Mouse (Mus musculus) heart, postnatal 0 days (tissue): Measurements from ENCODE around the gene Zfp383. TPM values are rescaled to one million over a fixed set of nuclear protein-coding genes. Genes with fewer than 3 reads are reported as not detected.

ENCODE experiments used
- ATAC-seq: fragments of 200-750 bp; cut with Nextera tagmentation; 2 replicates; pipeline ENCODE4 v1.8.0; 2017; ENCODE audit warnings: low read depth, moderate number of reproducible peaks, moderate library complexity; ENCODE audit not compliant: insufficient read depth
- DNase-seq: peaks from one replicate; pipeline ENCODE4 v3.0.0-alpha.2; 2016; ENCODE audit warnings: low spot score
- H3K27ac ChIP-seq: fragments of 300-500 bp; sonication (generic); 2 replicates; pipeline ENCODE4 v1.5.1; 2014; ENCODE audit warnings: low read depth, mild to moderate bottlenecking
- H3K27me3 ChIP-seq: fragments of 300-500 bp; sonication (generic); 2 replicates; pipeline ENCODE4 v1.6.1; 2014; ENCODE audit warnings: low read length, mixed read lengths; ENCODE audit not compliant: control insufficient read depth, insufficient read depth
- H3K36me3 ChIP-seq: fragments of 300-500 bp; sonication (generic); replicated peaks from 2 replicates; pipeline ENCODE4 v1.6.1; 2014; ENCODE audit warnings: low read length, mixed read lengths; ENCODE audit not compliant: control insufficient read depth, insufficient read depth
- H3K4me1 ChIP-seq: fragments of 300-500 bp; sonication (generic); 2 replicates; pipeline ENCODE4 v1.6.1; 2014; ENCODE audit warnings: antibody characterized with exemption; ENCODE audit not compliant: control insufficient read depth, insufficient read depth
- H3K4me2 ChIP-seq: fragments of 300-500 bp; sonication (generic); 2 replicates; pipeline ENCODE4 v1.6.1; 2014; ENCODE audit warnings: low read depth, mild to moderate bottlenecking, low read length, moderate library complexity
- H3K4me3 ChIP-seq: fragments of 300-500 bp; sonication (generic); 2 replicates; pipeline ENCODE4 v1.5.1; 2014; ENCODE audit warnings: low read depth, low read length
- H3K9ac ChIP-seq: fragments of 300-500 bp; sonication (generic); replicated peaks from 2 replicates; pipeline ENCODE4 v1.6.1; 2014; ENCODE audit warnings: low read depth, low read length, mixed read lengths
- H3K9me3 ChIP-seq: fragments of 300-500 bp; sonication (generic); replicated peaks from 2 replicates; pipeline ENCODE4 v1.6.1; 2016; ENCODE audit warnings: low read length; ENCODE audit not compliant: control insufficient read depth
- CTCF ChIP-seq: IDR thresholded peaks from 2 replicates; pipeline ENCODE4 v1.5.1; 2016; ENCODE audit warnings: antibody characterized with exemption, control low read depth, low read depth
- EP300 ChIP-seq: IDR thresholded peaks from 2 replicates; pipeline ENCODE4 v1.6.1; 2016; ENCODE audit warnings: antibody characterized with exemption, low read depth
- WGBS: fragments of 180-500 bp; shearing (Covaris S2); extraction: QIAGEN DNeasy Blood & Tissue Kit; methylation state at CpG from one replicate; pipeline ENCODE4 v1.1.7; 2014; 5-methylcytosine and 5-hydroxymethylcytosine counted together
- polyA plus RNA-seq: library from polyadenylated mRNA; unstranded; fragments of >200 nt; fragmentation: Nextera tagmentation; extraction: Ambion mirVana; gene quantifications from 2 replicates; pipeline ENCODE4 v1.2.1, GENCODE M21; 2015
- total RNA-seq: library from RNA; depleted of rRNA; stranded (reverse); fragments of >200 nt; gene quantifications from 2 replicates; pipeline ENCODE4 v1.2.3, GENCODE M21; 2014; ENCODE audit warnings: low replicate concordance

Gene Zfp383
- total and polyA plus RNA-seq, 2 experiments from 2014 or later = 3.0 to 5.3 TPM

- H3K36me3 ChIP-seq = peaks cover 17% of the 10 kb centered on the region
- ATAC-seq (peak; percentile 62), DNase-seq (peak; percentile 40)
- peaks cover 6% of the 10 kb centered on the region; the same call in 1 of the 2 replicates for H3K4me1 ChIP-seq
- H3K27me3 ChIP-seq = no peaks in the 10 kb centered on the region
- H3K9ac ChIP-seq = no peak overlapping the region
- TF ChIP-seq CTCF (no peak), EP300 (no peak)
- no peak overlapping the region for H3K4me2 ChIP-seq
- no peaks in the 10 kb centered on the region for H3K9me3 ChIP-seq
- 55% methylated on average over 11 of the region's 11 CpGs for WGBS
- H3K27ac ChIP-seq = peak overlapping the region; percentile 46
- H3K4me3 ChIP-seq = no peak overlapping the region
These were observed 33.0 kb downstream of the Zfp383 start for GRCm38 (mm10) chr7:29941027-29941426.

GRCm38 (mm10) chr7:29942740-29943139, 34.7 kb downstream of the Zfp383 start:
- DNase-seq (peak; percentile 32), ATAC-seq (peak; percentile 55)
- Histone ChIP-seq H3K27ac (no peak overlapping the region), H3K9ac (no peak overlapping the region), H3K9me3 (no peaks in the 10 kb centered on the region), H3K36me3 (peaks cover 2% of the 10 kb centered on the region; the same call in 1 of the 2 replicates), H3K4me3 (no peak overlapping the region), H3K4me1 (peaks cover 6% of the 10 kb centered on the region; the same call in 1 of the 2 replicates), H3K27me3 (no peaks in the 10 kb centered on the region), H3K4me2 (peak overlapping the region; percentile 26; the same call in 1 of the 2 replicates)
- WGBS = 33% methylated on average over 2 of the region's 2 CpGs
- TF ChIP-seq EP300 (no peak), CTCF (no peak)

DNA sequence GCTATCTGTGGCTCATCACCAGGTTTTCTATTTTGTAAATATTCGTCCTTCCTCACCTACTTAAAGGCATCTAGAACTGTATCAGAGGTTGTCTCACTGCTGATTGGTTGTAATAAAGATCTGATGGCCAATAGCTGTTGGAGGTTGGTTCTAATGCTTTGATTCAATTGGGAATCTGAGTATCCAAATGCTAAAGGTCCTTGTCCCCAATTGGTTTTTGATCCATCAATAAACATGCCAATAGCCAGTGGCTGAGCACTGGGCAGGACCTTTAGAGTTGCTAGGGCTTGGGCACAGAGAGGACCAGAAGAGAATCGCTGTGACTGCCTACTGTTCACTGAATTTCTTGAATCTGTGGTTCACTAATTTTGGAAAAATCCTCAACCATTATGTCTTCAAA, 35.7 kb downstream of the Zfp383 start:
- Histone ChIP-seq H3K36me3 (no peaks in the 10 kb centered on the region; the same call in 1 of the 2 replicates), H3K4me3 (no peak overlapping the region), H3K9me3 (no peaks in the 10 kb centered on the region), H3K9ac (no peak overlapping the region), H3K27me3 (no peaks in the 10 kb centered on the region), H3K4me2 (no peak overlapping the region), H3K4me1 (peaks cover 6% of the 10 kb centered on the region; the same call in 1 of the 2 replicates), H3K27ac (no peak overlapping the region)
- no peak for ATAC-seq
- TF ChIP-seq CTCF (no peak), EP300 (no peak)
- 74% methylated on average over 2 of the region's 2 CpGs for WGBS
- no peak for DNase-seq

DNA sequence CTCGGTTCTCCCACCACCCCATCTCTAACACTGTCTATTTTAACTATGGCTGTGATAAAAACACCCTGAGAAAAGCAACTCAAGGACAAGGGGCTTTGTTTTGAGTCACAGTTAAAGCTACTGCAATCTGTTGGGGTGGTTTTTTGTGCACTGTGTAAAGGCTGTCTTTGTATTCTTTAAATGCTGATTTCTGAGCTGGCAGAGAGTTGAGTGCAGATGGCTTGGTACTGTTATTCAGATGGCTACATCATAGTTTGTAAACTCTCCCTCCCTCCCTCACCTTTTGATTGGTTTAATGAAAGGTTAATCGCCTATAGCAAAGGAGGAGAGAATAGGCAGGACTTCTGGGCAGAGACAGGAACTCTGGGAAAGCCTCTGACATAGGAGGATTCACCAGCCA, 36.2 kb downstream of the Zfp383 start:
- ATAC-seq (no peak), DNase-seq (no peak)
- WGBS = 85% methylated on average over 2 of the region's 2 CpGs
- Histone ChIP-seq H3K9me3 (no peaks in the 10 kb centered on the region), H3K4me2 (no peak overlapping the region), H3K4me1 (peaks cover 6% of the 10 kb centered on the region; the same call in 1 of the 2 replicates), H3K27ac (no peak overlapping the region), H3K27me3 (no peaks in the 10 kb centered on the region), H3K36me3 (no peaks in the 10 kb centered on the region; the same call in 1 of the 2 replicates), H3K9ac (no peak overlapping the region), H3K4me3 (no peak overlapping the region)
- TF ChIP-seq CTCF (no peak), EP300 (no peak)

- H3K4me3 ChIP-seq = peak overlapping the region; percentile 60
- DNase-seq (no peak), ATAC-seq (no peak)
- no peaks in the 10 kb centered on the region for H3K9me3 ChIP-seq
- H3K36me3 ChIP-seq = peaks cover 19% of the 10 kb centered on the region; the same call in 1 of the 2 replicates
- H3K4me1 ChIP-seq = peaks cover 5% of the 10 kb centered on the region; the same call in 1 of the 2 replicates
- WGBS = 46% methylated on average over 10 of the region's 10 CpGs
- H3K27ac ChIP-seq = peak overlapping the region; percentile 81
- TF ChIP-seq CTCF (no peak), EP300 (no peak)
- H3K9ac ChIP-seq = peak overlapping the region; percentile 67
- H3K27me3 ChIP-seq = no peaks in the 10 kb centered on the region
- peak overlapping the region; percentile 62 for H3K4me2 ChIP-seq
These were observed 45.1 kb downstream of the Zfp383 start for GRCm38 (mm10) chr7:29953086-29953485.
